Mouse (Mus musculus): ENCODE data around the gene St6galnac3. TPM values are rescaled to one million over a fixed set of nuclear protein-coding genes. Genes with fewer than 3 reads are reported as not detected.

The St6galnac3 gene
- polyA plus RNA-seq (2015; fragmentation: Nextera tagmentation; extraction: Ambion mirVana), result 4.5 and 6.2 TPM in 2 replicates

DNA sequence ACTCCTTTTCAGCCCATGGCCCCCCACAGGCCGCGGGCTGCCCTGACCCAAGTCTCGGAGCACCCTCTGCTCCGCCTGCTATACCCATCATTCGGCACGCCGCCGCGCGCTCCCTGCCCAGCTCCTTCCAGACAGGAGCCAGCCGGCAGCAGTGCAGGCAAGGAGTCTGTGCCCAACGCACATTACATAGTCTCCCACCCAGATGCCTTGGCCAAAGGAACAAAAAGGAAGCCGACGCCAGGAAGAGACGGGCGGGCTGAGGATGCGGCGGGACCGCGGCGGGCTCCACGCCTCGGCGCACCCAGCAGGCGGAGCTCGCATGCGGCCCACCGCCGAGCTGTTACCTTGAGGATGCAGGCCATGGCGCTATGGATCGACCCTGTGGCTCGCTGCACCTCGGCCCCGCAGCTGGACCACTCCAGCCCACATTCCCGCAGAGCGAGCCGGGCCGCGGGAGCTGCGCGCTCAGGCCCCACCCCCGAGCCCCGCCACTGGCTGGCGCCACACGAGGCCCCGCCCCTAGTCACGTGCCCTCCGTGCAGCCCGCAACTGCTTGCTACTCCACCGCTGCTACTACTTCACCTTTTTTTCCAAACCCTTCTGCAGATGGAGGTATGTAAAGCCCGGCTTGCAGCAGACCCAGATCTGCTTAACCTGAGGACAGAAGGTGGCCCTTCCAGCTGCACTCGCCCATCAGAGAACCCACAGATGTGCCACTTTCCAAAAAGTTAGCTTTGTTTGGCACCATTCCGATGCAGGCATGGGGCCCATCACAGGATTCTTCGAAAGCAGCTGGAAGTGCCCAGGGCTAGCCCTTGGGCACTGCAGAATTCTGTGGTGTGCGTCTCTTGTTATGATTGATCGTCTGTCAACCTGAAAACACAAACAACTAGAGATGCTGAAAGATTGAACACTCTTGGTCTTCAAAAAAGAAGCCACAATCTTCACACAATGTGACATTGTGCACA is at the start of gene St6galnac3:
Gene St6galnac3, minus strand, starts transcription at position 474 of the 968 bp plus-strand sequence.
- Histone ChIP-seq H3K9ac (ENCODE audit: low read length) (peak within 1 kb of the TSS; percentile 65), H3K27me3 (ENCODE audit: control insufficient read depth, insufficient read depth, low read length) (no peaks in the 10 kb centered on the region), H3K4me3 (ENCODE audit: low read depth, low read length) (peak within 1 kb of the TSS; percentile 61), H3K36me3 (ENCODE audit: control insufficient read depth, insufficient read depth, low read length) (no peaks in the 10 kb centered on the region), H3K4me2 (replicated peaks; ENCODE audit: low read depth) (peak within 1 kb of the TSS; percentile 90), H3K4me1 (replicated peaks; ENCODE audit: control insufficient read depth, insufficient read depth) (0 out of 2 replicates have a peak, but pooled peaks cover 2% of the 10 kb centered on the region), H3K27ac (replicated peaks) (peak within 1 kb of the TSS; percentile 65), H3K9me3 (ENCODE audit: control insufficient read depth, low read length) (no peaks in the 10 kb centered on the region)
- TF ChIP-seq EP300 (optimal IDR thresholded peaks at IDR 0.05) (no peak), CTCF (IDR thresholded peaks at IDR 0.05; ENCODE audit: low read depth) (peak; percentile 47)
- DNase-seq (ENCODE audit: low spot score) (peak; percentile 85), ATAC-seq (ENCODE audit: low FRiP score, low TSS enrichment) (peak; percentile 96)
- WGBS, result 2% methylated on average over 55 of the region's 56 CpGs

DNA sequence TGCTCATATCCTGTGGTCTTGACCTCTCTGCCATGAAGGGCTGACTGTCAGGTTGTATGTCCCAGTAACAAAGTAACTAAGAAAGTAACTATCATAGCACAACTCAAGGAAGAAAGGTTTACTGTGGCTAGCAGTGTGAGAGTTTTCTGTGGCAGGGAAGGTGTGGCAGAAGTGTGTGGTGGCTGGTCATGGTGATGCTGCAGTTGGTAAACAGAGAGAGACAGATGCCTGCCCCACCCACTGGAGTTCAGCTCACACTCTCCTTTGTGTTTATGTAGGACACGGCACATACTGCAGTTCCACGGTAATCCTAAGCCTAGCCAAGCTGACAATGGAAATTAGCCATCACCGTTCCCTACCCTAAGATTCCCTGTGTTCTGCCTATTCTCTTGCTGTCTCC is 49.6 kb upstream of the St6galnac3 start:
- Histone ChIP-seq H3K27ac (replicated peaks) (no peak overlapping the region), H3K4me2 (replicated peaks; ENCODE audit: low read depth) (no peak overlapping the region), H3K4me3 (ENCODE audit: low read depth, low read length) (no peak overlapping the region), H3K9ac (ENCODE audit: low read length) (no peak overlapping the region), H3K27me3 (ENCODE audit: control insufficient read depth, insufficient read depth, low read length) (no peaks in the 10 kb centered on the region), H3K9me3 (ENCODE audit: control insufficient read depth, low read length) (no peaks in the 10 kb centered on the region), H3K36me3 (ENCODE audit: control insufficient read depth, insufficient read depth, low read length) (no peaks in the 10 kb centered on the region), H3K4me1 (replicated peaks; ENCODE audit: control insufficient read depth, insufficient read depth) (no peaks in the 10 kb centered on the region)
- 64% methylated on average over 3 of the region's 3 CpGs for WGBS
- DNase-seq (ENCODE audit: low spot score), result no peak
- TF ChIP-seq CTCF (IDR thresholded peaks at IDR 0.05; ENCODE audit: low read depth), result no peak
- no peak for ATAC-seq (ENCODE audit: low FRiP score, low TSS enrichment)

DNA sequence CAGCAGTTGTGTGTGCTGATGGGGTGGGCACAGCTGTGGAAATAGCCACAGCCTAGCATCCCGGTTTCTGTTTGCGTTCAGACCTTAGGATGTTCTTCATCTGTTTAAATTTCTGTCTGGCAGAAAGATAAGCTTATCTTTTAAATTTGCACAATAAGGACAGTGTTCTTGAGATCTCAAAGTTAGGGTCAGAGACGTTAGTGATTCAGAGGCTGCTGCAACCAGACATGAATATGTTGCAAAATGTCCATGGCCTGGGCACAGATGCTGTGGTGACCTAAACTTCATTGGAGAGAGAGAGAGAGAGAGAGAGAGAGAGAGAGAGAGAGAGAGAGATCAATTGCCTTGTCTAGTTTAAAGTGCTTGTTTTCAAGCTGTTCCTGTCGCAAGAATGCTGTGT is 46.5 kb upstream of the St6galnac3 start:
- ATAC-seq (ENCODE audit: low FRiP score, low TSS enrichment) (no peak), DNase-seq (ENCODE audit: low spot score) (no peak)
- Histone ChIP-seq H3K4me3 (ENCODE audit: low read depth, low read length) (no peak overlapping the region), H3K9me3 (ENCODE audit: control insufficient read depth, low read length) (no peaks in the 10 kb centered on the region), H3K4me1 (replicated peaks; ENCODE audit: control insufficient read depth, insufficient read depth) (no peaks in the 10 kb centered on the region), H3K9ac (ENCODE audit: low read length) (no peak overlapping the region), H3K27me3 (ENCODE audit: control insufficient read depth, insufficient read depth, low read length) (no peaks in the 10 kb centered on the region), H3K27ac (replicated peaks) (no peak overlapping the region), H3K4me2 (replicated peaks; ENCODE audit: low read depth) (no peak overlapping the region), H3K36me3 (ENCODE audit: control insufficient read depth, insufficient read depth, low read length) (no peaks in the 10 kb centered on the region)
- WGBS, result 34% methylated on average over 4 of the region's 4 CpGs
- TF ChIP-seq EP300 (optimal IDR thresholded peaks at IDR 0.05) (no peak), CTCF (IDR thresholded peaks at IDR 0.05; ENCODE audit: low read depth) (no peak)

DNA sequence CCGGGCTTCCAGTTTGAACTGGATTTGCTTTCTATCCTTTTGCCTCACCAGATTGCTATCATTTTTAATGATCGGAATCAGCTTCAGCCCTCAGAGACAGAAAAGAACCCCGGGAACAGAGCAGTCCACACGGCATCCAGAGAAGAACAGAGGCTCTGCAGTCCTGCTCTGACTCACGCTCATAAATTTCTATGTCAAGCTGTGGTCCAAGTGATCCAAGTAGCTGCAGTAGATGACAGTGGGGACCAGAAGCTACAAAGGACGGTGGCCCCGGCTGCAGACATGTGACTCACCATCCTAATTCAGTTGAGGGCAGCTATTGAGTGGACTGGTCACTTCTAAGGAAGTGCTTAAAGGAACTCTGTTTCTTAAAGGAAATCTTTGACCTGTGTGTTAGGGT is 45.6 kb upstream of the St6galnac3 start:
- Histone ChIP-seq H3K27me3 (ENCODE audit: control insufficient read depth, insufficient read depth, low read length) (no peaks in the 10 kb centered on the region), H3K27ac (replicated peaks) (no peak overlapping the region), H3K36me3 (ENCODE audit: control insufficient read depth, insufficient read depth, low read length) (no peaks in the 10 kb centered on the region), H3K4me2 (replicated peaks; ENCODE audit: low read depth) (no peak overlapping the region), H3K4me3 (ENCODE audit: low read depth, low read length) (no peak overlapping the region), H3K9ac (ENCODE audit: low read length) (no peak overlapping the region), H3K9me3 (ENCODE audit: control insufficient read depth, low read length) (no peaks in the 10 kb centered on the region), H3K4me1 (replicated peaks; ENCODE audit: control insufficient read depth, insufficient read depth) (no peaks in the 10 kb centered on the region)
- no peak for DNase-seq (ENCODE audit: low spot score)
- TF ChIP-seq CTCF (IDR thresholded peaks at IDR 0.05; ENCODE audit: low read depth), result no peak
- ATAC-seq (ENCODE audit: low FRiP score, low TSS enrichment), result no peak
- WGBS, result 54% methylated on average over 7 of the region's 7 CpGs

DNA sequence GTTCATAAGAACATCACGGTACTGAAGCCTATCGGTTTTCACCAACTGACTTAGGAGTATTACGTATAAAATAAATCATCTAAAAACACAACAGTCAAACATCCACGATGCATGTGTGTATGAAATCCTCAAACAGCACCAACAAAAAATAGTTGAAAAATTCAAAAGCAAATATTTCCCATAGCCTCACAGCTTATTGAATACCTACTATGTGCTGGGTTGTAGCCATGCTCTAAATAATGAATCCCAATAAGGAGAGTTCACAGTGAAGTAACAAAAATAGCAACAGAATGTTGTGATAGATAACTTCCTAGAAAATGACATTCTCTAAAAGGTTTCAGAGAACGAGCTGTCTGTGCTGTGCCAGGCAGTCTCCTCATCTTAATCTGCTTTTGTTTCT is 44.2 kb upstream of the St6galnac3 start:
- DNase-seq (ENCODE audit: low spot score) (no peak), ATAC-seq (ENCODE audit: low FRiP score, low TSS enrichment) (no peak)
- Histone ChIP-seq H3K9ac (ENCODE audit: low read length) (no peak overlapping the region), H3K27me3 (ENCODE audit: control insufficient read depth, insufficient read depth, low read length) (no peaks in the 10 kb centered on the region), H3K4me2 (replicated peaks; ENCODE audit: low read depth) (no peak overlapping the region), H3K9me3 (ENCODE audit: control insufficient read depth, low read length) (no peaks in the 10 kb centered on the region), H3K36me3 (ENCODE audit: control insufficient read depth, insufficient read depth, low read length) (no peaks in the 10 kb centered on the region), H3K4me1 (replicated peaks; ENCODE audit: control insufficient read depth, insufficient read depth) (no peaks in the 10 kb centered on the region), H3K4me3 (ENCODE audit: low read depth, low read length) (no peak overlapping the region), H3K27ac (replicated peaks) (no peak overlapping the region)
- TF ChIP-seq CTCF (IDR thresholded peaks at IDR 0.05; ENCODE audit: low read depth) (no peak), EP300 (optimal IDR thresholded peaks at IDR 0.05) (no peak)
- 67% methylated on average over 5 of the region's 5 CpGs for WGBS

DNA sequence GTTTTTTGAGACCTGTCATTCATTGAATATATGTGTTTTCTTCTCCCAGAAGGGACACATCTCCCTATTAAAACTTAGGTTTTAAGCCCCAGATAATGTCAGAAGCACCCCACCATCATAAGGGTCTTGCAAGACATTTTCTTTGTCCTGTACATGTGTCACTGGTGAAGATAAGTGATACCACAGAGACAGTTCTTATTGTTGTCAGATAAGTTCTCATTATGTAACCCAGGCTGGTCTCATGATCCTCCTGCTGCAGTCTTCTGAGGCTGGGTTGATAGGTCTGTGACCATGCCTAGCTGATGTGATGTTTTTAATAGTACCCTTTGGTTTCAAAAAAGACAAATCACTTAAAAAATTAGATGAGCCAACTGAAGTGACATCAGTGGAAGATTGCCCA is 40.2 kb upstream of the St6galnac3 start:
- Histone ChIP-seq H3K27ac (replicated peaks) (no peak overlapping the region), H3K4me1 (replicated peaks; ENCODE audit: control insufficient read depth, insufficient read depth) (no peaks in the 10 kb centered on the region), H3K4me3 (ENCODE audit: low read depth, low read length) (no peak overlapping the region), H3K27me3 (ENCODE audit: control insufficient read depth, insufficient read depth, low read length) (no peaks in the 10 kb centered on the region), H3K9me3 (ENCODE audit: control insufficient read depth, low read length) (no peaks in the 10 kb centered on the region), H3K4me2 (replicated peaks; ENCODE audit: low read depth) (no peak overlapping the region), H3K9ac (ENCODE audit: low read length) (no peak overlapping the region), H3K36me3 (ENCODE audit: control insufficient read depth, insufficient read depth, low read length) (no peaks in the 10 kb centered on the region)
- DNase-seq (ENCODE audit: low spot score) (no peak), ATAC-seq (ENCODE audit: low FRiP score, low TSS enrichment) (no peak)
- TF ChIP-seq CTCF (IDR thresholded peaks at IDR 0.05; ENCODE audit: low read depth), result no peak
- no peak for TF ChIP-seq EP300 (optimal IDR thresholded peaks at IDR 0.05)
